ENCODE assay signal across 9 mouse cellular contexts in genomic region chr10:93831730-93832574, GRCm38 (mm10). TPM values are rescaled to one million over a fixed set of nuclear protein-coding genes. Genes with fewer than 3 reads are reported as not detected.
DNase-seq lines count a peak whose midpoint lies in the region; ATAC-seq and TF ChIP-seq lines count a peak whose summit lies in the region.
"Had no signal": no experiment of that assay in that cellular context is flagged by ENCODE, and none has a peak within 500 bp of the region (broad histone marks: within the 10 kb centered on the region; RNA-seq: fewer than 3 reads in every experiment).

No protein-coding gene starts in this region.

- H3K4me2 ChIP-seq in midbrain, embryonic 11.5 days, result peak overlapping the region; percentile 26
- H3K4me2 ChIP-seq in midbrain, postnatal 0 days (ENCODE audit: low read depth, low read length, poor library complexity, severe bottlenecking), result no peak overlapping the region
- peak overlapping the region; percentile 35 for H3K4me2 ChIP-seq in limb, embryonic 12.5 days
- H3K4me2 ChIP-seq in stomach, embryonic 14.5 days (replicated peaks; ENCODE audit: low read depth, low read length), result peak overlapping the region; percentile 16; the same call in 1 of the 2 replicates

- 5% methylated on average over 18 of the region's 18 CpGs for WGBS in midbrain, embryonic 11.5 days
- 18% methylated on average over 18 of the region's 18 CpGs for WGBS in midbrain, postnatal 0 days
- 4% methylated on average over 18 of the region's 18 CpGs for WGBS in limb, embryonic 12.5 days
- 6% methylated on average over 17 of the region's 18 CpGs for WGBS in stomach, embryonic 14.5 days

- no peaks in the 10 kb centered on the region for H3K36me3 ChIP-seq in midbrain, embryonic 11.5 days (ENCODE audit: control insufficient read depth, insufficient read depth, low read length)
- no peaks in the 10 kb centered on the region for H3K36me3 ChIP-seq in midbrain, postnatal 0 days (ENCODE audit: insufficient read depth, low read length)
- no peaks in the 10 kb centered on the region for H3K36me3 ChIP-seq in limb, embryonic 12.5 days
- H3K36me3 ChIP-seq in stomach, embryonic 14.5 days (ENCODE audit: control insufficient read depth, insufficient read depth, low read length), result no peaks in the 10 kb centered on the region

- peaks cover 12% of the 10 kb centered on the region for H3K4me1 ChIP-seq in midbrain, embryonic 11.5 days (ENCODE audit: control insufficient read depth, insufficient read depth, low read length)
- H3K4me1 ChIP-seq in midbrain, postnatal 0 days (ENCODE audit: insufficient read depth, low read length), result peaks cover 12% of the 10 kb centered on the region
- H3K4me1 ChIP-seq in limb, embryonic 12.5 days (replicated peaks), result peaks cover 12% of the 10 kb centered on the region
- H3K4me1 ChIP-seq in stomach, embryonic 14.5 days (ENCODE audit: control insufficient read depth, insufficient read depth, low read length), result no peaks in the 10 kb centered on the region

- intact Hi-C loops in gastrocnemius, adult 2 months (cut with DNase I), result no loop called here
- intact Hi-C loops in gastrocnemius, postnatal 36 days (cut with DNase I), result no loop called here

- H3K9ac ChIP-seq in midbrain, embryonic 11.5 days (ENCODE audit: low read length), result peak overlapping the region; percentile 41
- no peak overlapping the region for H3K9ac ChIP-seq in midbrain, postnatal 0 days (replicated peaks; ENCODE audit: low read length, poor library complexity, severe bottlenecking)
- 0 out of 2 replicates have a peak overlapping the region, but pooled peaks have one; percentile 9 for H3K9ac ChIP-seq in limb, embryonic 12.5 days (replicated peaks)
- H3K9ac ChIP-seq in stomach, embryonic 14.5 days (replicated peaks; ENCODE audit: low read depth, low read length), result no peak overlapping the region

- H3K27ac ChIP-seq in gastrocnemius, adult 2 months, result no peak overlapping the region
- H3K27ac ChIP-seq in midbrain, embryonic 11.5 days (ENCODE audit: low read depth, low read length), result no peak overlapping the region
- no peak overlapping the region for H3K27ac ChIP-seq in midbrain, postnatal 0 days (ENCODE audit: low read depth, low read length)
- H3K27ac ChIP-seq in limb, embryonic 12.5 days, result no peak overlapping the region
- H3K27ac ChIP-seq in stomach, embryonic 14.5 days (ENCODE audit: low read length), result no peak overlapping the region
- H3K27ac ChIP-seq: layer of hippocampus, adult 2 months had no signal

- no peak for TF ChIP-seq CTCF in gastrocnemius, adult 2 months (IDR thresholded peaks at IDR 0.05)
- no peak for TF ChIP-seq CTCF in midbrain, postnatal 0 days (IDR thresholded peaks at IDR 0.05)

- 0 out of 2 replicates have a peak overlapping the region, but pooled peaks have one; percentile 11 for H3K4me3 ChIP-seq in gastrocnemius, adult 2 months
- peak overlapping the region; percentile 20 for H3K4me3 ChIP-seq in midbrain, embryonic 11.5 days (ENCODE audit: low read depth, low read length)
- H3K4me3 ChIP-seq in midbrain, postnatal 0 days (ENCODE audit: low read depth, low read length), result no peak overlapping the region
- H3K4me3 ChIP-seq in limb, embryonic 12.5 days (replicated peaks), result peak overlapping the region; percentile 11
- no peak overlapping the region for H3K4me3 ChIP-seq in stomach, embryonic 14.5 days (ENCODE audit: low read depth, low read length)
- H3K4me3 ChIP-seq: layer of hippocampus, adult 2 months had no signal

- no peak for ATAC-seq in midbrain, embryonic 11.5 days (ENCODE audit: low FRiP score)
- no peak for ATAC-seq in midbrain, postnatal 0 days (ENCODE audit: low FRiP score)
- ATAC-seq in limb, embryonic 12.5 days (ENCODE audit: insufficient number of reproducible peaks, insufficient read depth, low FRiP score, low TSS enrichment, low read depth), result no peak
- no peak for ATAC-seq in stomach, embryonic 14.5 days (ENCODE audit: insufficient number of reproducible peaks, insufficient read depth, low FRiP score, low read depth)

- H3K27me3 ChIP-seq in midbrain, embryonic 11.5 days (ENCODE audit: control insufficient read depth, insufficient read depth, low read length), result peaks cover 6% of the 10 kb centered on the region
- H3K27me3 ChIP-seq in midbrain, postnatal 0 days (ENCODE audit: insufficient read depth, low read length), result peaks cover 19% of the 10 kb centered on the region
- peaks cover 67% of the 10 kb centered on the region for H3K27me3 ChIP-seq in limb, embryonic 12.5 days
- H3K27me3 ChIP-seq in stomach, embryonic 14.5 days (ENCODE audit: control insufficient read depth, insufficient read depth, low read length), result peaks cover 24% of the 10 kb centered on the region

- no peaks in the 10 kb centered on the region for H3K9me3 ChIP-seq in midbrain, embryonic 11.5 days (ENCODE audit: control insufficient read depth, low read length)
- H3K9me3 ChIP-seq in midbrain, postnatal 0 days (ENCODE audit: low read length), result no peaks in the 10 kb centered on the region
- no peaks in the 10 kb centered on the region for H3K9me3 ChIP-seq in limb, embryonic 12.5 days
- no peaks in the 10 kb centered on the region for H3K9me3 ChIP-seq in stomach, embryonic 14.5 days (ENCODE audit: control insufficient read depth, low read depth, low read length)

- no peak for DNase-seq in gastrocnemius, adult 2 months
- DNase-seq in gastrocnemius, postnatal 36 days, result no peak
- DNase-seq in midbrain, embryonic 11.5 days (ENCODE audit: low spot score, missing footprints), result peak; percentile 93
- no peak for DNase-seq in midbrain, postnatal 0 days (ENCODE audit: low spot score)
- DNase-seq in layer of hippocampus, adult 18-20 months (ENCODE audit: low spot score in 2 of 2), result no peak
- no peak for DNase-seq in left cerebral cortex, adult 18-20 months (ENCODE audit: low spot score in 2 of 2)

RNA-seq across cellular contexts. Expression of gene Usp44, which starts 0.6 kb away (rescaled TPM):
- under 1 TPM; 0.31 to 0.33 TPM for total RNA-seq in gastrocnemius, adult 2 months (2021)
- total RNA-seq in gastrocnemius, postnatal 36 days (2021), result under 1 TPM; 0.22 to 0.46 TPM
- polyA plus RNA-seq in midbrain, embryonic 11.5 days (2014; fragmentation: Nextera tagmentation; extraction: Ambion mirVana), result 19.6 and 19.9 TPM in 2 replicates
- total RNA-seq in midbrain, postnatal 0 days (2014; rRNA removed), result 0.05 and 0.09 TPM in 2 replicates
- polyA plus RNA-seq in midbrain, postnatal 0 days (2015; fragmentation: Nextera tagmentation; extraction: Ambion mirVana), result not detected in 2 replicates
- 1.4 TPM in 2 replicates for polyA plus RNA-seq in limb, embryonic 12.5 days (2016; fragmentation: Nextera tagmentation; extraction: Ambion mirVana)
- 0.27 and 0.61 TPM in 2 replicates for polyA plus RNA-seq in stomach, embryonic 14.5 days (2014; fragmentation: Nextera tagmentation; extraction: Ambion mirVana)
- total RNA-seq in layer of hippocampus, adult 18-20 months (2021), result not detected
- not detected for total RNA-seq in left cerebral cortex, adult 18-20 months (2021)
- total RNA-seq: layer of hippocampus, adult 2 months had no signal

Comparison
In these comparisons a context has a peak if more than half of its experiments do, and no peak if none do; other contexts are left out.
1. H3K4me3 ChIP-seq: peak in gastrocnemius, adult 2 months (single experiment), midbrain, embryonic 11.5 days (single experiment) and limb, embryonic 12.5 days (single experiment); none in midbrain, postnatal 0 days (single experiment) and stomach, embryonic 14.5 days (single experiment).
2. H3K9ac ChIP-seq: peak in midbrain, embryonic 11.5 days (single experiment) and limb, embryonic 12.5 days (single experiment); none in midbrain, postnatal 0 days (single experiment) and stomach, embryonic 14.5 days (single experiment).